Mouse (Mus musculus) liver, embryonic 13.5 days (tissue): Measurements from ENCODE around the gene Tmem8b. TPM values are rescaled to one million over a fixed set of nuclear protein-coding genes. Genes with fewer than 3 reads are reported as not detected.

Source experiments
- ATAC-seq: fragments of 200-750 bp; cut with Nextera tagmentation; 2 replicates; pipeline ENCODE4 v1.8.0; 2017; ENCODE audit warnings: low read depth, mild to moderate bottlenecking, moderate number of reproducible peaks, moderate library complexity
- DNase-seq: peaks from one replicate; pipeline ENCODE4 v3.0.0; 2022
- H3K27ac ChIP-seq: fragments of 300-500 bp; sonication (generic); 2 replicates; pipeline ENCODE4 v1.5.1; 2015; ENCODE audit warnings: moderate library complexity, mild to moderate bottlenecking, inconsistent platforms
- H3K27me3 ChIP-seq: fragments of 300-500 bp; sonication (generic); 2 replicates; pipeline ENCODE4 v1.6.1; 2015; ENCODE audit warnings: mild to moderate bottlenecking, inconsistent platforms
- H3K36me3 ChIP-seq: fragments of 300-500 bp; sonication (generic); 2 replicates; pipeline ENCODE4 v1.6.1; 2015; ENCODE audit warnings: mild to moderate bottlenecking, inconsistent platforms
- H3K4me1 ChIP-seq: fragments of 300-500 bp; sonication (generic); replicated peaks from 2 replicates; pipeline ENCODE4 v1.6.1; 2015; ENCODE audit warnings: inconsistent platforms
- H3K4me2 ChIP-seq: fragments of 300-500 bp; sonication (generic); 2 replicates; pipeline ENCODE4 v1.6.1; 2015; ENCODE audit warnings: inconsistent platforms, mild to moderate bottlenecking, moderate library complexity
- H3K4me3 ChIP-seq: fragments of 300-500 bp; sonication (generic); replicated peaks from 2 replicates; pipeline ENCODE4 v1.5.1; 2015; ENCODE audit warnings: mild to moderate bottlenecking, inconsistent platforms
- H3K9ac ChIP-seq: fragments of 300-500 bp; sonication (generic); 2 replicates; pipeline ENCODE4 v1.6.1; 2015; ENCODE audit warnings: mild to moderate bottlenecking, inconsistent platforms
- H3K9me3 ChIP-seq: fragments of 300-500 bp; sonication (generic); replicated peaks from 2 replicates; pipeline ENCODE4 v1.6.1; 2016; ENCODE audit warnings: inconsistent platforms
- WGBS: fragments of 180-500 bp; shearing (Covaris S2); methylation state at CpG from one replicate; pipeline ENCODE4 v1.1.7; 2015; ENCODE audit not compliant: insufficient replicate concordance; 5-methylcytosine and 5-hydroxymethylcytosine counted together
- polyA plus RNA-seq: library from polyadenylated mRNA; unstranded; fragments of >200 nt; fragmentation: Nextera tagmentation; extraction: Ambion mirVana; gene quantifications from 2 replicates; pipeline ENCODE4 v1.2.1, GENCODE M21; 2015

Gene Tmem8b
- 0.19 and 0.23 TPM in 2 replicates for polyA plus RNA-seq

DNA sequence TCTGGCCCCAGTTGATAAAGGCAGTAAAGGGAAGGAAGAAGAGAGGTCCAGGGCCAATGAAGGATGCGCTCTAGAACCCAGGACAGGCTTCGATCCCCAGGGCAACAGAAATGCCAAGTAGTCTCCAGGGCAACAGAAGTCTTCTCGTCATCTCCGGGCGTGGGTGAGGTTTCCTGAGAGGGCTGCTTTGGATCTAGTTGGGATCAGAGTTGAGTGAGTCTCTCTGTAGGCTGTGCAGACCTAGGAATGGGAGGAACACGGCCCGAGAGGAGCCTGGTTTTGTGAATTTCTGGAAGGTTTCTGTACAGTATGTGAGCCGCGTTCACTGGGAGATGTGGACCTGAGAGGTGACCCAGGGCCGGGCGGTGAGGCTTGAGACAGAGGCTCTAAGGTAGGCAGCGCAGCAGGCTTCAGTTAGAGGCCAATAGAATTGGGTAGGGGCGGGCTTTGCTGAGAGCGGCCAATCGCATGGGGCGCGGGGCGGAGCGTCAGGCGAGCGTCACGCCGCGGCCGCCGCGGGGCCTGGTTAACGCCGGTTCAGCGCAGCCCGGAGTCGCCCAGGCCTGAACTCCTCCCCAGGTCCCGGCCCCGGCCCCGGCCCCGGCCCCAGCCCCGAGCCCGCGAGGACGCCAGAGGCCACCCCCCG lies at the start of gene Tmem8b, which contains the start of gene Fam221b:
Tmem8b (plus strand) TSS at position 190 of the 646 bp plus-strand sequence.
Fam221b (minus strand) TSS at position 364 of the 646 bp plus-strand sequence.
- DNase-seq (peak; percentile 86), ATAC-seq (peak; percentile 97)
- Histone ChIP-seq H3K27ac (0 out of 2 replicates have a peak within 1 kb of the TSS, but pooled peaks have one; percentile 1), H3K9ac (peak within 1 kb of the TSS; percentile 82), H3K4me3 (peak within 1 kb of the TSS; percentile 80), H3K9me3 (no peaks in the 10 kb centered on the region), H3K27me3 (peaks cover 51% of the 10 kb centered on the region), H3K4me1 (peaks cover 22% of the 10 kb centered on the region), H3K4me2 (peak within 1 kb of the TSS; percentile 95), H3K36me3 (no peaks in the 10 kb centered on the region)
- 2% methylated on average over 35 of the region's 41 CpGs for WGBS

DNA sequence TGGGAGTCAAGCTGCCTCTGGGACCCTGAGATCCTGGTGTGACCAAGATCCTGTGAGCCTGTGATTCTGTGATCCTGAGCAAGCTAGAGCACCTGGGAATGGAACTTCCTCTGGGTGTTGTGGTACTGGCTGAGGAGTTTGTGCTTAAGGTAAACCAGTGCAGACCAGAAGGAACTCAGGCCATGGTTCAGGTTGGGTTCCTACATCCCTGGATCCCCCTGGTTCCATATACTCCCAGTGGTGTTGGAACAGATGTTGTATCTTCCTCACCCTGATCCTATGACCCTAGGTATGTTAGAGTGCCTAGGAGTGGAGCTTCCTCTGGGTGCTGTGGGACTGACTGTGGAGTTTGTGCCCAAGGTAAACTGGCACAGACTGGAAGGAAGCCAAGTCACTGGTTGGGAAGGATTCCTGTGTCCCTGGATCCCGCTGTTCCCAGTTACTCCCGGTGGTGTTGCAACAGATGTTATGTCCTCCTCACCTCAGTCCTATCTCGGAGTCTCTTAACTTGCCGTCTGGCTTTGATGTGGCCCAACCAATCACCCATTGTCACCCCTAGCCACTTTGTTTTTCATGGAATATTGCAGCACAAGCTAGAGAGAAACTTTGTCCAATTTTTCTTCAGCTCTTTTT lies 48.5 kb upstream of the Tmem8b start:
- Histone ChIP-seq H3K9ac (no peak overlapping the region), H3K4me1 (no peaks in the 10 kb centered on the region), H3K27me3 (0 out of 2 replicates have a peak, but pooled peaks cover 3% of the 10 kb centered on the region), H3K4me3 (no peak overlapping the region), H3K36me3 (no peaks in the 10 kb centered on the region), H3K4me2 (no peak overlapping the region), H3K9me3 (peaks cover 6% of the 10 kb centered on the region), H3K27ac (no peak overlapping the region)
- DNase-seq (no peak), ATAC-seq (no peak)
- WGBS = 72% methylated on average over 4 of the region's 4 CpGs

DNA sequence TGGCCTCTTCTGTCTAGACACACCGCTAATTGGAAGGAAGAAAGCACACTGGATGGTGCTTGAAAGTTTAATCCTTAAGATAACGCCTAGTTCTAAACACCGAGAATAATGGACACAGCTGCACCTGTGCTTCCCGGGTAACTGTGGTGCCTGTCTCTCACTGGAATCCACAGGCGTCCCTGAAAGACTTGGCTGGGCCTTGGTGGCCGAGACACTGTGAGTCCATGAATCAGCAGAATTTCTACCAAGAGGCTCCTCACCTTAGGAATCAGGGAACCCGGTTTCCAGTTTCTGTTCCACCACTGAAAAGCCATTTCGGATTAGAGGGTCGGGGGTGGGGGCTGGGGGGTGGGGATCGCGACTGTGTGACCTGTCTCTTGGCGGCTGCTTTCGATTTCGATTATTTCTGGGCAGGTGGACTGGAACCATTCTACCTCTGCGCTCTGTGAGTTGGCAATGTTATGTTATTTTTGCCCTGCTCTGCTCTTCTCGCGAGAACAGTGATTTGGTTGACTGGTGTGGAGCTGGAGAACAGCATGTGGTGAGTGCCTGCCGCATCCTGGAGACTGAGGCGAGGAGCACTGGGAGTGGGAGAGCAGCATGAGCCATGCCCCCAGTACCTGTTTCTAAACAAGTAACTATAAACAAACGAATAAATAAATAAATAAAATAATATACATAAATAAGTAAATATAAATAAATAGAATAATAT lies 39.5 kb upstream of the Tmem8b start:
- WGBS = 42% methylated on average over 20 of the region's 20 CpGs
- Histone ChIP-seq H3K4me2 (peak overlapping the region; percentile 38), H3K9me3 (peaks cover 10% of the 10 kb centered on the region), H3K36me3 (no peaks in the 10 kb centered on the region), H3K9ac (no peak overlapping the region; the same call in 1 of the 2 replicates), H3K27me3 (peaks cover 37% of the 10 kb centered on the region), H3K4me3 (peak overlapping the region; percentile 16; the same call in 1 of the 2 replicates), H3K4me1 (peaks cover 28% of the 10 kb centered on the region), H3K27ac (peak overlapping the region; percentile 53; the same call in 1 of the 2 replicates)
- DNase-seq (no peak), ATAC-seq (peak; percentile 60)

DNA sequence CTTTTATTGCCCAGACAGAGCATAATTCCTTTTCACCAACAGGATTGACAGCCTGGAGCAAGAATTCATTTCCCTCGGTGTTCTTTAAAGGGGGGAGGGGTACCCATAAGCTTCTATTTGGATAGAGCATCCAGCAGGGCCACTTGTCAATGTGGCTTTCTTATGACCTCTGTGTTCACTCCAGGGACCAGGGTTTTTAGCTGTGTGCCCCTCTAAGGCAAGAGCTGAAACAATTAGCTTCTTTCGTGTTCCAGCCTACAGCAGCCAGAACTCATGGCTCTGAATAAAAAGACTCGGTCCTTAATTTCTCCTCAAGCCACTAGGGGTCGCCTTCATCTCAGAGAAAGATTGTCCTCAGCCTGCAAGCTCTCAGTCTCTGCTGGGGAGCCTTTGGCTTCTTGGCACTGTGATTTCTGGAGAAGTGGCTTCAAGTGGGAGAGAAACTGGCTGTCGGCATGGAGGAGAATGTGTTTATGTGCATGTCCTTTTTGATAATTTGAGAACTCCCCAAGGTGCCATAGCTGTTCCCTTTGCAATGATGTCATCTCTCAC lies 38.7 kb upstream of the Tmem8b start:
- H3K4me1 ChIP-seq = peaks cover 28% of the 10 kb centered on the region
- H3K36me3 ChIP-seq = no peaks in the 10 kb centered on the region
- peaks cover 37% of the 10 kb centered on the region for H3K27me3 ChIP-seq
- DNase-seq (peak; percentile 67), ATAC-seq (peak; percentile 52)
- no peak overlapping the region for H3K9ac ChIP-seq
- peaks cover 5% of the 10 kb centered on the region for H3K9me3 ChIP-seq
- H3K4me3 ChIP-seq = no peak overlapping the region
- H3K4me2 ChIP-seq = peak overlapping the region; percentile 26
- WGBS = 5% methylated on average over 5 of the region's 5 CpGs
- no peak overlapping the region for H3K27ac ChIP-seq

DNA sequence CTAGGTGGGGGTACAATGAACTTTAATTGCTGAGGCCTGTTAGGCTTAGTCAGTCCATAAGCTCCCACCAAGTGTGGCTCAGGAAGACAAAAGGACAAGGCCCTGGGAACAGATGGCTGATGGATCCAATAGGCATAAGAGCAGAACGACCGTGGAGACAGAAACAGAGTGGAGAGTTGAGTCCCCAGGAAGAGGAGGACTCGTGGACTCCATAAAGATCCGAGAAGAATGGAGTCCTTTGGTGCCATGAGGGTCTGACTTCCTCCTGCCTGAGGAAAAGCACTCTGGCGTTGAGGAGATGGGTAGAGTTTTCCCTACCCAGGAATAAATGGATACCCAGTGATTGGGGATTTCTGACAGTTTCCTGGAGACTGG lies 38.1 kb upstream of the Tmem8b start:
- Histone ChIP-seq H3K9ac (no peak overlapping the region), H3K4me3 (peak overlapping the region; percentile 63), H3K27me3 (peaks cover 37% of the 10 kb centered on the region), H3K9me3 (no peaks in the 10 kb centered on the region), H3K4me2 (peak overlapping the region; percentile 84), H3K4me1 (peaks cover 33% of the 10 kb centered on the region), H3K27ac (no peak overlapping the region), H3K36me3 (no peaks in the 10 kb centered on the region)
- no peak for DNase-seq
- 28% methylated on average over 5 of the region's 5 CpGs for WGBS
- no peak for ATAC-seq

DNA sequence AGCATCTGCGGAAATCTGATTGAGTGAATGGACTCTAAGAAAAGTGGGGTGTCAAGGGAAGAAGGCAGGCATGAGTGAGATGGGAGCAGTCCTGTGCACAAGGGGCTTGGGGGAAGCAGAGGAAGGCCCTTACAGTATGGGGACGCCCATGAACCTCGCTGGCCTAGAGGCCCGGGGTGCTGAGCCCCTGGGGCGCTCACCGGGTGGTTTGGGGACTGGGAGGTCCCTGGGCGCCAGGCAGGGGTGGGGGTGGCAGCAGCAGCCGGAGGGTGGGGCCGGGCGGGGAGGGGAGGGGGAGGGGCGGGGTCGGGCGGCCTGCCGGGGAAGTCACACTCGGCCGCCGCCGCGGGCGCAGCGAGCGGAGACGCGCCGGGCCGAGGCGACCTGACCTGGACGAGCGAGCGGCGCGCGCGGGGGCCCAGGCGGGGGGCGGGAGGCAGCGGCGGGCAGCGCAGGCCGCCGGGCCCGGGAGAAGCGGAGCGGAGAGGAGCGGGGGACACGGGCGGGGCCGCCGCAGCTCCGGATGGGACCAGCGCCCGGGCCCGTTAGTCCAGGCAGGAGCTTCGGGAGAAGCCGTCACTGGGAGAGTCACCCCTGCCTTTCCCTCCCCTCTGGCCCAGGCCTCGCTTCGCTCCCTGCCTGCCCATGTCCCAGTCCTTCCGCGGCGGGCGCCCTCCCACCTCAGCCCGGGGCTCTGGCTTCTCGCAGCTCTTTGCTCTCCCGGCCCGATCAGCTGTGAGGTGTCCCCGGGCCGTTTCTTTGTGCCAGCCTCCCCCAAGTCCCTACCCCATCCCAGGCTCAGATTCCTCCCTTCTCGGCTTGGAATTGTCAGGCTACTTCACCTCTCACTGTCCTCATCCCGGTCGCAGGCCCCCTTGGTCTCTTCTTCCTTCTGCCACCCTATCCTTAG lies 37.5 kb upstream of the Tmem8b start, which contains the start of gene Npr2:
Npr2 (plus strand) TSS at position 890 of the 910 bp plus-strand sequence.
- Histone ChIP-seq H3K4me3 (peak within 1 kb of the TSS; percentile 63), H3K27me3 (peaks cover 37% of the 10 kb centered on the region), H3K4me1 (peaks cover 33% of the 10 kb centered on the region), H3K4me2 (peak within 1 kb of the TSS; percentile 84), H3K9ac (peak within 1 kb of the TSS; percentile 65), H3K36me3 (no peaks in the 10 kb centered on the region), H3K27ac (no peak within 1 kb of the TSS), H3K9me3 (no peaks in the 10 kb centered on the region)
- WGBS = 2% methylated on average over 34 of the region's 70 CpGs
- peak; percentile 14; the same call in 1 of the 2 replicates for ATAC-seq
- DNase-seq = no peak

DNA sequence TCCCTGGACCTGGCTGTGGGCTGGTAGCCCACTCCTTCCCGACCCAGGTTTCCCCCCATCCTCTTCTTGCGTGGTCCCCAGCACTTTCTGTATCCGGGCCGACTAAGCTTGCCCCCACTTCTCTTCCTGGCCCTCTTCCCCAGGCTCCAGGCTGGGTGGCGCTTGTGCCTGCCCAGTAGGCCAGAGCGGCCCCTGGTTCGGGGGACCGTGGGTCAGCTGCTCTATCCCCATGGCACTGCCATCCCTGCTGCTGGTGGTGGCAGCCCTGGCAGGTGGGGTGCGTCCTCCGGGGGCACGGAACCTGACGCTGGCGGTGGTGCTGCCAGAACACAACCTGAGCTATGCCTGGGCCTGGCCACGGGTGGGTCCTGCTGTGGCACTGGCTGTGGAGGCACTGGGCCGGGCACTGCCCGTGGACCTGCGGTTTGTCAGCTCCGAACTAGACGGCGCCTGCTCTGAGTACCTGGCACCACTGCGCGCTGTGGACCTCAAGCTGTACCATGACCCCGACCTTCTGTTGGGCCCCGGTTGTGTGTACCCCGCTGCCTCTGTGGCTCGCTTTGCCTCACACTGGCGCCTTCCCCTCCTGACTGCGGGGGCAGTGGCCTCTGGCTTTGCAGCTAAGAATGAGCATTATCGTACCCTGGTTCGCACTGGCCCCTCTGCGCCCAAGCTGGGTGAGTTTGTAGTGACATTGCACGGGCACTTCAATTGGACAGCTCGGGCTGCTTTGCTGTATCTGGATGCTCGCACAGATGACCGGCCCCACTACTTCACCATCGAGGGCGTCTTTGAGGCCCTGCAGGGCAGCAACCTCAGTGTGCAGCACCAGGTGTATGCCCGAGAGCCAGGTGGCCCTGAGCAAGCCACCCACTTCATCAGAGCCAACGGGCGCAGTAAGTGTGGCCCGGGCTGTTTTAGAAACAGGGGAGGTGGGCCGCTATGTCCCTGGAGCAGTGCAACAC lies 36.5 kb upstream of the Tmem8b start:
- Histone ChIP-seq H3K9ac (peak overlapping the region; percentile 65), H3K27ac (no peak overlapping the region), H3K4me2 (peak overlapping the region; percentile 84), H3K9me3 (no peaks in the 10 kb centered on the region), H3K4me1 (peaks cover 33% of the 10 kb centered on the region), H3K36me3 (no peaks in the 10 kb centered on the region), H3K27me3 (peaks cover 37% of the 10 kb centered on the region), H3K4me3 (peak overlapping the region; percentile 63)
- DNase-seq = no peak
- 58% methylated on average over 42 of the region's 42 CpGs for WGBS
- ATAC-seq = no peak

DNA sequence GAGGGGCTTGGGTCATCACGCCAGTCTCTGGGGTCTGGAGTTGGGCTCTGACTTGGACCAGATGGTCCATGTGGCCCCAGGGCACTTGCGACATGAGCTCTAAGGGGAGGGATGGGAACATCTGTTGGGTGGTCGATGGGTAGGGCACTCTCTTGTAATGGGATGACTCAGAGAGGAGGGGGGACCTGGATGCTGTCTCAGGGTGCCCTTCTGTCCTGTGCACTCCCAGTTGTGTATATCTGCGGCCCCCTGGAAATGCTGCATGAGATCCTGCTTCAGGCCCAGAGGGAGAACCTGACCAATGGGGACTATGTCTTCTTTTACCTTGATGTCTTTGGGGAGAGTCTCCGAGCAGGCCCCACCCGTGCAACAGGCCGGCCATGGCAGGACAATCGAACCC lies 35.5 kb upstream of the Tmem8b start:
- Histone ChIP-seq H3K27ac (no peak overlapping the region), H3K9me3 (no peaks in the 10 kb centered on the region), H3K27me3 (peaks cover 37% of the 10 kb centered on the region), H3K4me3 (no peak overlapping the region), H3K4me1 (peaks cover 33% of the 10 kb centered on the region), H3K36me3 (no peaks in the 10 kb centered on the region), H3K4me2 (no peak overlapping the region), H3K9ac (no peak overlapping the region)
- no peak for ATAC-seq
- no peak for DNase-seq
- 65% methylated on average over 8 of the region's 8 CpGs for WGBS

DNA sequence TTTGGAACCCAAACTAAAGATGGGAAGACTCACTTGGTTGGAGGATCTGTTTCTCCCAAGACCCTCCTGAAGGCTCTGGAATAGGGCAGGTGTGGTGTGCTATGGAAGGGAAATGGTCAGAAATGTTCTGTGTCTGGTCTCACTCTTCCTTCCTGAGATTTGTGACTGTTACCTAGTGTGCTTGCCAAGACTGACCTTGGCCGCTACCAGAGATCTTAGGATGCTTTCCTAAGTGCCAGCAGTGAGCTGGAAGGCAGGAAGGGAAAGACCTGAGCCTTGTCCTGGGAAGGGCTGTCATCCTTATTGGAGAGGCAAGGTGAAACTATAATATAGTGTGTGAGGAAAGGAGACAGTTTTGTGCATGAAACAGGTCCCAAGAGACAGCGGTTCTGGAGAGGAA lies 35.0 kb upstream of the Tmem8b start:
- no peak overlapping the region for H3K4me2 ChIP-seq
- DNase-seq (no peak), ATAC-seq (no peak)
- no peaks in the 10 kb centered on the region for H3K9me3 ChIP-seq
- no peak overlapping the region for H3K27ac ChIP-seq
- peaks cover 37% of the 10 kb centered on the region for H3K27me3 ChIP-seq
- no peak overlapping the region for H3K4me3 ChIP-seq
- H3K9ac ChIP-seq = no peak overlapping the region
- no peaks in the 10 kb centered on the region for H3K36me3 ChIP-seq
- H3K4me1 ChIP-seq = peaks cover 33% of the 10 kb centered on the region
- WGBS = 78% methylated on average over 2 of the region's 2 CpGs
